Mouse (Mus musculus): ENCODE data around the gene Zmat3.

- TF ChIP-seq POLR2A (IDR thresholded peaks at IDR 0.05; ENCODE audit: insufficient read depth, low read length): no peak
- no peak for TF ChIP-seq CTCF (IDR thresholded peaks at IDR 0.05; ENCODE audit: low read depth, low read length)
- TF ChIP-seq EP300 (IDR thresholded peaks at IDR 0.05; ENCODE audit: insufficient read depth, low read depth, low read length): no peak
Observed at GRCm38 (mm10) chr3:32367516-32367915, 1.7 kb upstream of the Zmat3 start.
